Mouse (Mus musculus) MEL (cell line): Measurements from ENCODE around the gene Akap5. TPM values are rescaled to one million over a fixed set of nuclear protein-coding genes. Genes with fewer than 3 reads are reported as not detected.

Experiments
- DNase-seq: peaks from one replicate; pipeline ENCODE4 v3.0.0; 2011; ENCODE audit warnings: low read depth, low spot score
- H3K27ac ChIP-seq: 2 replicates; pipeline ENCODE4 v1.5.1; 2012; ENCODE audit warnings: low read depth, mild to moderate bottlenecking, control low read depth, low read length, moderate library complexity; ENCODE audit not compliant: control insufficient read depth
- H3K27me3 ChIP-seq, 2 experiments: fragments of 150-350 bp in 1 of 2; sonication (generic) in 1 of 2; 2 replicates each; pipeline ENCODE4 v1.6.1; 2012; ENCODE audit warnings: low read length in 2 of 2, mild to moderate bottlenecking in 2 of 2, improper control_type of control experiment in 1 of 2, moderate library complexity in 1 of 2; ENCODE audit not compliant: insufficient read depth in 2 of 2, control insufficient read depth in 1 of 2
- H3K36me3 ChIP-seq, 2 experiments: 2 replicates each; pipeline ENCODE4 v1.6.1; 2012 to 2014; ENCODE audit warnings: low read length in 2 of 2, improper control_type of control experiment in 1 of 2, inconsistent platforms in 1 of 2, mild to moderate bottlenecking in 1 of 2; ENCODE audit not compliant: insufficient read depth in 2 of 2, control insufficient read depth in 1 of 2
- H3K4me1 ChIP-seq, 2 experiments: fragments of 150-350 bp in 1 of 2; sonication (generic) in 1 of 2; 2 replicates each; pipeline ENCODE4 v1.6.1; 2012; ENCODE audit warnings: low read length in 2 of 2, improper control_type of control experiment in 1 of 2, mild to moderate bottlenecking in 1 of 2; ENCODE audit not compliant: insufficient read depth in 2 of 2, control insufficient read depth in 1 of 2
- H3K4me3 ChIP-seq, 2 experiments: fragments of 150-350 bp in 1 of 2; sonication (generic) in 1 of 2; 2 replicates each; pipeline ENCODE4 v1.5.1; 2012; ENCODE audit warnings: low read depth in 2 of 2, low read length in 2 of 2, mild to moderate bottlenecking in 2 of 2, moderate library complexity in 2 of 2, control low read depth in 1 of 2, improper control_type of control experiment in 1 of 2; ENCODE audit not compliant: control insufficient read depth in 1 of 2, insufficient read depth in 1 of 2
- H3K79me2 ChIP-seq: 2 replicates; pipeline ENCODE4 v1.6.1; 2012; ENCODE audit warnings: mild to moderate bottlenecking, low read length, moderate library complexity; ENCODE audit not compliant: control insufficient read depth, poor library complexity, insufficient read depth
- H3K9ac ChIP-seq: 2 replicates; pipeline ENCODE4 v1.6.1; 2012; ENCODE audit warnings: low read depth, mild to moderate bottlenecking, control low read depth, low read length, moderate library complexity; ENCODE audit not compliant: control insufficient read depth, poor library complexity, severe bottlenecking
- H3K9me3 ChIP-seq: fragments of 150-350 bp; sonication (generic); replicated peaks from 2 replicates; pipeline ENCODE4 v1.6.1; 2012; ENCODE audit warnings: mild to moderate bottlenecking, low read length, improper control_type of control experiment, moderate library complexity; ENCODE audit not compliant: insufficient read depth
- CHD2 ChIP-seq: IDR thresholded peaks from 2 replicates; pipeline ENCODE4 v1.6.1; 2011; ENCODE audit warnings: low read length, improper control_type of control experiment
- ELF1 ChIP-seq: IDR thresholded peaks from 2 replicates; pipeline ENCODE4 v1.6.1; 2014; ENCODE audit warnings: low read depth, mild to moderate bottlenecking, inconsistent platforms, low read length, improper control_type of control experiment, moderate library complexity
- EP300 ChIP-seq, 2 experiments: IDR thresholded peaks; 2 replicates each; pipeline ENCODE4 v1.6.1; 2011; ENCODE audit warnings: improper control_type of control experiment in 2 of 2, low read length in 2 of 2, low read depth in 1 of 2, mild to moderate bottlenecking in 1 of 2
- GATA1 ChIP-seq: IDR thresholded peaks from 2 replicates; pipeline ENCODE4 v1.6.1; 2011; ENCODE audit warnings: low read depth, low read length, improper control_type of control experiment
- HCFC1 ChIP-seq: IDR thresholded peaks from 2 replicates; pipeline ENCODE4 v1.6.1; 2012; ENCODE audit warnings: low read depth, mild to moderate bottlenecking, inconsistent platforms, low read length, improper control_type of control experiment, moderate library complexity
- JUND ChIP-seq: IDR thresholded peaks from 2 replicates; pipeline ENCODE4 v1.6.1; 2011; ENCODE audit warnings: low read depth, mild to moderate bottlenecking, improper control_type of control experiment, low read length
- KAT2A ChIP-seq: conservative IDR thresholded peaks from 2 replicates; pipeline ENCODE4 v1.6.1; 2012; ENCODE audit warnings: low read depth, low read length, improper control_type of control experiment, inconsistent platforms
- MAFK ChIP-seq: IDR thresholded peaks from 2 replicates; pipeline ENCODE4 v1.6.1; 2011; ENCODE audit warnings: low read depth, mild to moderate bottlenecking, low read length, improper control_type of control experiment, borderline replicate concordance
- MAX ChIP-seq: IDR thresholded peaks from 2 replicates; pipeline ENCODE4 v1.6.1; 2011; ENCODE audit warnings: low read length, improper control_type of control experiment
- MEF2A ChIP-seq: IDR thresholded peaks from 2 replicates; pipeline ENCODE4 v1.6.1; 2014; ENCODE audit warnings: low read depth, mild to moderate bottlenecking, inconsistent platforms, low read length, improper control_type of control experiment; ENCODE audit not compliant: poor library complexity, insufficient replicate concordance, severe bottlenecking; ENCODE audit errors: extremely low read depth
- MYB ChIP-seq: IDR thresholded peaks from 2 replicates; pipeline ENCODE4 v1.6.1; 2011; ENCODE audit warnings: mild to moderate bottlenecking, low read depth, low read length, improper control_type of control experiment
- MYC ChIP-seq: IDR thresholded peaks from 2 replicates; pipeline ENCODE4 v1.6.1; 2011; ENCODE audit warnings: low read depth, mild to moderate bottlenecking, low read length, improper control_type of control experiment, moderate library complexity
- POLR2A ChIP-seq, 2 experiments: IDR thresholded peaks; 2 replicates each; pipeline ENCODE4 v1.6.1; 2011 to 2012; ENCODE audit warnings: low read length in 2 of 2, mild to moderate bottlenecking in 2 of 2, control low read depth in 1 of 2, improper control_type of control experiment in 1 of 2, low read depth in 1 of 2, moderate library complexity in 1 of 2; ENCODE audit not compliant: control insufficient read depth in 1 of 2, insufficient read depth in 1 of 2, poor library complexity in 1 of 2
- POLR2AphosphoS5 ChIP-seq: IDR thresholded peaks from 2 replicates; pipeline ENCODE4 v1.6.1; 2012; ENCODE audit warnings: low read depth, borderline replicate concordance, mild to moderate bottlenecking, inconsistent platforms, low read length, moderate library complexity, mixed read lengths
- RCOR1 ChIP-seq: IDR thresholded peaks from 2 replicates; pipeline ENCODE4 v1.6.1; 2012; ENCODE audit warnings: low read depth, mild to moderate bottlenecking, inconsistent platforms, low read length, improper control_type of control experiment
- SIN3A ChIP-seq: IDR thresholded peaks from 2 replicates; pipeline ENCODE4 v1.6.1; 2012; ENCODE audit warnings: low read length, improper control_type of control experiment, inconsistent platforms
- SMC3 ChIP-seq: IDR thresholded peaks from 2 replicates; pipeline ENCODE4 v1.6.1; 2011; ENCODE audit warnings: low read depth, low read length, improper control_type of control experiment
- TAL1 ChIP-seq: IDR thresholded peaks from 2 replicates; pipeline ENCODE4 v1.6.1; 2012; ENCODE audit warnings: mild to moderate bottlenecking, inconsistent platforms, low read length, moderate library complexity, mixed read lengths
- TBP ChIP-seq: IDR thresholded peaks from 2 replicates; pipeline ENCODE4 v1.8.0; 2011; ENCODE audit warnings: low read depth, low read length, improper control_type of control experiment
- TCF12 ChIP-seq: IDR thresholded peaks from 2 replicates; pipeline ENCODE4 v1.6.1; 2014; ENCODE audit warnings: low read depth, mild to moderate bottlenecking, inconsistent platforms, low read length, improper control_type of control experiment, moderate library complexity
- UBTF ChIP-seq: IDR thresholded peaks from 2 replicates; pipeline ENCODE4 v1.6.1; 2012; ENCODE audit warnings: low read depth, mild to moderate bottlenecking, inconsistent platforms, low read length, improper control_type of control experiment, moderate library complexity, borderline replicate concordance; ENCODE audit not compliant: insufficient read depth
- USF2 ChIP-seq, 2 experiments: IDR thresholded peaks; 2 replicates each; pipeline ENCODE4 v1.6.1; 2011 to 2012; ENCODE audit warnings: improper control_type of control experiment in 2 of 2, low read length in 2 of 2, borderline replicate concordance in 1 of 2, inconsistent platforms in 1 of 2, low read depth in 1 of 2, mild to moderate bottlenecking in 1 of 2; ENCODE audit not compliant: insufficient read depth in 1 of 2
- ZKSCAN1 ChIP-seq: IDR thresholded peaks from 2 replicates; pipeline ENCODE4 v1.6.1; 2012; ENCODE audit warnings: low read depth, mild to moderate bottlenecking, inconsistent platforms, low read length, improper control_type of control experiment, moderate library complexity
- ZMIZ1 ChIP-seq: IDR thresholded peaks from 2 replicates; pipeline ENCODE4 v1.6.1; 2012; ENCODE audit warnings: low read depth, mild to moderate bottlenecking, inconsistent platforms, low read length, improper control_type of control experiment, moderate library complexity
- ZNF384 ChIP-seq: IDR thresholded peaks from 2 replicates; pipeline ENCODE4 v1.6.1; 2012; ENCODE audit warnings: low read depth, mild to moderate bottlenecking, inconsistent platforms, low read length, improper control_type of control experiment
- polyA plus RNA-seq, 2 experiments: library from polyadenylated mRNA; stranded (reverse) in 1 of 2; unstranded in 1 of 2; fragments of >175 nt in 1 of 2; fragments of >200 nt in 1 of 2; gene quantifications; 2 replicates each; pipeline versions ENCODE4 v1.2.1 to v1.2.4; 2012; ENCODE audit warnings: low replicate concordance in 2 of 2, low read depth in 1 of 2; ENCODE audit not compliant: insufficient read length in 2 of 2, insufficient read depth in 1 of 2, missing spikeins in 1 of 2
- total RNA-seq: library from RNA; depleted of rRNA; stranded (reverse); fragments of 300-350 nt; gene quantifications from 2 replicates; pipeline ENCODE4 v1.2.3, GENCODE M21; 2012

The Akap5 gene
- total and polyA plus RNA-seq, 3 experiments = 0.65 to 0.69 TPM; not detected in 1

GRCm38 (mm10) chr12:76377726-76378125 is 53.0 kb downstream of the Akap5 start:
- no peak for DNase-seq
- peaks cover 17 to 38% of the 10 kb centered on the region in 2 experiments for H3K4me1 ChIP-seq
- H3K27me3 ChIP-seq = no peaks in the 10 kb centered on the region
- no peak overlapping the region for H3K4me3 ChIP-seq
- H3K36me3 ChIP-seq = peaks cover 7 to 49% of the 10 kb centered on the region in 2 experiments
- no peak overlapping the region for H3K27ac ChIP-seq
- TF ChIP-seq USF2 (IDR thresholded peaks at IDR 0.05; ENCODE audit: borderline replicate concordance in 1 of 2, insufficient read depth in 1 of 2, low read depth in 1 of 2, low read length in 2 of 2) (no peak), MAX (no peak), CHD2 (no peak), UBTF (no peak), HCFC1 (no peak), ZKSCAN1 (no peak), ZMIZ1 (no peak), MYC (no peak), TBP (no peak), GATA1 (no peak), POLR2A (IDR thresholded peaks at IDR 0.05; ENCODE audit: control insufficient read depth in 1 of 2, insufficient read depth in 1 of 2, low read depth in 1 of 2, low read length in 2 of 2, poor library complexity in 1 of 2) (no peak), MAFK (no peak)
- no peak overlapping the region for H3K9ac ChIP-seq
- peaks cover 75% of the 10 kb centered on the region for H3K79me2 ChIP-seq
- H3K9me3 ChIP-seq = no peaks in the 10 kb centered on the region

GRCm38 (mm10) chr12:76378556-76378955 is 53.9 kb downstream of the Akap5 start:
- peaks cover 72% of the 10 kb centered on the region for H3K79me2 ChIP-seq
- H3K9me3 ChIP-seq = no peaks in the 10 kb centered on the region
- H3K27ac ChIP-seq = no peak overlapping the region
- DNase-seq = no peak
- H3K9ac ChIP-seq = no peak overlapping the region
- TF ChIP-seq MAX (no peak), MYC (no peak), KAT2A (no peak), POLR2AphosphoS5 (no peak), MYB (no peak), TCF12 (no peak)
- peaks cover 10 to 42% of the 10 kb centered on the region in 2 experiments for H3K36me3 ChIP-seq
- no peaks in the 10 kb centered on the region for H3K27me3 ChIP-seq
- H3K4me1 ChIP-seq = peaks cover 16 to 34% of the 10 kb centered on the region in 2 experiments
- H3K4me3 ChIP-seq = no peak overlapping the region

GRCm38 (mm10) chr12:76380151-76380550 is 55.5 kb downstream of the Akap5 start:
- H3K36me3 ChIP-seq = peaks cover 12 to 27% of the 10 kb centered on the region in 2 experiments
- no peak for DNase-seq
- H3K79me2 ChIP-seq = peaks cover 68% of the 10 kb centered on the region
- no peak overlapping the region for H3K9ac ChIP-seq
- peaks cover 11 to 22% of the 10 kb centered on the region in 2 experiments for H3K4me1 ChIP-seq
- TF ChIP-seq SIN3A (no peak), RCOR1 (no peak), TCF12 (no peak), MEF2A (no peak), TAL1 (no peak), MAX (no peak), ZNF384 (no peak), HCFC1 (no peak), EP300 (IDR thresholded peaks at IDR 0.05; ENCODE audit: low read depth in 1 of 2, low read length in 2 of 2) (no peak), ELF1 (no peak), JUND (no peak), TBP (no peak), SMC3 (no peak)
- H3K27ac ChIP-seq = no peak overlapping the region
- no peaks in the 10 kb centered on the region for H3K27me3 ChIP-seq
- no peak overlapping the region for H3K4me3 ChIP-seq
- no peaks in the 10 kb centered on the region for H3K9me3 ChIP-seq
